Comparison of ENCODE assay signal across 8 mouse cellular contexts in genomic region chrX:150812787-150813298, GRCm38 (mm10). TPM values are rescaled to one million over a fixed set of nuclear protein-coding genes. Genes with fewer than 3 reads are reported as not detected.
DNase-seq lines count a peak whose midpoint lies in the region; ATAC-seq and TF ChIP-seq lines count a peak whose summit lies in the region.

No protein-coding gene starts in this region.

- H3K36me3 ChIP-seq in hindbrain, embryonic 10.5 days, result peaks cover 42% of the 10 kb centered on the region
- H3K36me3 ChIP-seq in lung, embryonic 15.5 days, result peaks cover 19% of the 10 kb centered on the region; the same call in 1 of the 2 replicates
- no peaks in the 10 kb centered on the region for H3K36me3 ChIP-seq in thymus, adult 2 months (ENCODE audit: control insufficient read depth, insufficient read depth, low read length)

- peaks cover 10% of the 10 kb centered on the region for H3K4me1 ChIP-seq in hindbrain, embryonic 10.5 days (replicated peaks)
- peaks cover 6% of the 10 kb centered on the region for H3K4me1 ChIP-seq in lung, embryonic 15.5 days
- peaks cover 6% of the 10 kb centered on the region; the same call in 1 of the 2 replicates for H3K4me1 ChIP-seq in thymus, adult 2 months (replicated peaks; ENCODE audit: control insufficient read depth, insufficient read depth, low read length)

- peak; percentile 92 for ATAC-seq in lung, embryonic 15.5 days (ENCODE audit: borderline replicate concordance, extremely low read depth, low FRiP score, low TSS enrichment)

- peak overlapping the region; percentile 86 for H3K27ac ChIP-seq in hindbrain, embryonic 10.5 days
- peak overlapping the region; percentile 85 for H3K27ac ChIP-seq in lung, embryonic 15.5 days
- H3K27ac ChIP-seq in thymus, adult 2 months (ENCODE audit: control insufficient read depth, insufficient read depth, low read length), result no peak overlapping the region

- H3K4me3 ChIP-seq in hindbrain, embryonic 10.5 days, result peak overlapping the region; percentile 57
- peak overlapping the region; percentile 46 for H3K4me3 ChIP-seq in lung, embryonic 15.5 days
- H3K4me3 ChIP-seq in thymus, adult 2 months (ENCODE audit: control insufficient read depth, insufficient read depth, low read length), result peak overlapping the region; percentile 66

- TF ChIP-seq CTCF in thymus, adult 2 months (IDR thresholded peaks at IDR 0.05; ENCODE audit: borderline replicate concordance, control insufficient read depth, extremely low read depth, insufficient read depth, low read length, poor library complexity), result no peak

- peaks cover 17% of the 10 kb centered on the region for H3K27me3 ChIP-seq in hindbrain, embryonic 10.5 days (ENCODE audit: insufficient read depth, poor library complexity, severe bottlenecking)
- H3K27me3 ChIP-seq in lung, embryonic 15.5 days, result no peaks in the 10 kb centered on the region
- no peaks in the 10 kb centered on the region for H3K27me3 ChIP-seq in thymus, adult 2 months (ENCODE audit: control insufficient read depth, insufficient read depth, low read length)

- H3K4me2 ChIP-seq in lung, embryonic 15.5 days, result peak overlapping the region; percentile 56

- H3K9me3 ChIP-seq in hindbrain, embryonic 10.5 days, result no peaks in the 10 kb centered on the region
- no peaks in the 10 kb centered on the region for H3K9me3 ChIP-seq in lung, embryonic 15.5 days

- DNase-seq in Muller cell, postnatal 12 days (ENCODE audit: inconsistent ontology term), result peak; percentile 87
- peak; percentile 80 for DNase-seq in cerebellum, adult 8-10 months
- peak; percentile 82 to 89 for DNase-seq in frontal cortex, adult 2 months (ENCODE audit: extremely low spot score in 1 of 2, low spot score in 1 of 2)
- DNase-seq in hindbrain, embryonic 10.5 days (ENCODE audit: low spot score), result peak; percentile 91
- peak; percentile 67 for DNase-seq in layer of hippocampus, adult 9-10 months (ENCODE audit: low spot score)
- peak; percentile 90 for DNase-seq in ovary, adult 18-20 months (ENCODE audit: low spot score)
- DNase-seq in thymus, adult 2 months, result peak; percentile 82

- WGBS in hindbrain, embryonic 10.5 days, result 23% methylated on average over 23 of the region's 24 CpGs
- 16% methylated on average over 24 of the region's 24 CpGs for WGBS in lung, embryonic 15.5 days
- WGBS in thymus, adult 2 months, result 2% methylated on average over 24 of the region's 24 CpGs

- H3K9ac ChIP-seq in lung, embryonic 15.5 days, result peak overlapping the region; percentile 41

- no peak for TF ChIP-seq POLR2A in thymus, adult 2 months (IDR thresholded peaks at IDR 0.05; ENCODE audit: control insufficient read depth, extremely low read depth, insufficient read depth, low read length, poor library complexity)

RNA-seq across cellular contexts. Expression of gene Maged2, which starts 1.3 kb away (rescaled TPM):
- 42.0 and 53.9 TPM in 2 replicates for polyA plus RNA-seq in frontal cortex, adult 2 months (2012; rRNA removed)
- 303 and 398 TPM in 2 replicates for polyA plus RNA-seq in hindbrain, embryonic 10.5 days (2016; fragmentation: Nextera tagmentation; extraction: Ambion mirVana)
- polyA plus RNA-seq in lung, embryonic 15.5 days (2015; fragmentation: Nextera tagmentation; extraction: Ambion mirVana), result 908 and 926 TPM in 2 replicates
- polyA plus RNA-seq in thymus, adult 2 months (2012; rRNA removed), result 9.3 and 11.1 TPM in 2 replicates
